8 mouse cellular contexts compared by ENCODE assay signal in genomic region chr19:45783181-45783932, GRCm38 (mm10). TPM values are rescaled to one million over a fixed set of nuclear protein-coding genes. Genes with fewer than 3 reads are reported as not detected.
A peak's percentile ranks its signal among the peaks of the same experiment; 100 is the strongest.
DNase-seq lines count a peak whose midpoint lies in the region; ATAC-seq and TF ChIP-seq lines count a peak whose summit lies in the region.

Gene Mgea5 (minus strand): TSS chr19:45783837.

- ATAC-seq in heart, embryonic 11.5 days (replicated peaks; ENCODE audit: insufficient number of reproducible peaks, low FRiP score, low TSS enrichment) = peak; percentile 97
- ATAC-seq in kidney, embryonic 16.5 days (ENCODE audit: low FRiP score, low TSS enrichment) = peak; percentile 98

- peak within 1 kb of the TSS; percentile 84 for H3K4me2 ChIP-seq in heart, embryonic 11.5 days
- peak within 1 kb of the TSS; percentile 76 for H3K4me2 ChIP-seq in kidney, embryonic 16.5 days (replicated peaks; ENCODE audit: low read depth, low read length)
- peak within 1 kb of the TSS; percentile 88 for H3K4me2 ChIP-seq in myocyte (ENCODE audit: low read depth)

- peaks cover 44% of the 10 kb centered on the region for H3K79me3 ChIP-seq in C2C12 (ENCODE audit: low read depth)

- H3K36me3 ChIP-seq in C2C12 (ENCODE audit: control insufficient read depth, insufficient read depth) (peaks cover 23% of the 10 kb centered on the region), myocyte (ENCODE audit: control insufficient read depth, insufficient read depth) (peaks cover 12% of the 10 kb centered on the region)
- H3K36me3 ChIP-seq in erythroblast, embryonic 14.5 days (ENCODE audit: control insufficient read depth) = peaks cover 34% of the 10 kb centered on the region
- peaks cover 5% of the 10 kb centered on the region for H3K36me3 ChIP-seq in heart, embryonic 11.5 days (ENCODE audit: control insufficient read depth, insufficient read depth, low read length)
- peaks cover 3% of the 10 kb centered on the region for H3K36me3 ChIP-seq in kidney, embryonic 16.5 days (ENCODE audit: insufficient read depth, low read length)
- H3K36me3 ChIP-seq in liver, adult 2 months (ENCODE audit: control insufficient read depth, insufficient read depth, low read length) = peaks cover 3% of the 10 kb centered on the region; the same call in 1 of the 2 replicates
- H3K36me3 ChIP-seq in splenic B cell, adult 2 months (ENCODE audit: control insufficient read depth, insufficient read depth, low read length, poor library complexity, severe bottlenecking) = no peaks in the 10 kb centered on the region

- H3K4me3 ChIP-seq in C2C12 (ENCODE audit: insufficient read depth, poor library complexity, severe bottlenecking) (peak within 1 kb of the TSS; percentile 87), myocyte (peak within 1 kb of the TSS; percentile 85)
- H3K4me3 ChIP-seq in erythroblast, embryonic 14.5 days (replicated peaks) = peak within 1 kb of the TSS; percentile 100
- peak within 1 kb of the TSS; percentile 90 for H3K4me3 ChIP-seq in heart, embryonic 11.5 days (ENCODE audit: low read depth, low read length)
- H3K4me3 ChIP-seq in kidney, embryonic 16.5 days (ENCODE audit: low read length) = peak within 1 kb of the TSS; percentile 97
- H3K4me3 ChIP-seq in liver, adult 2 months (ENCODE audit: insufficient read depth, low read depth, low read length) = peak within 1 kb of the TSS; percentile 99

- H3ac ChIP-seq in C2C12 (ENCODE audit: control insufficient read depth, insufficient read length, low read depth) (peak within 1 kb of the TSS; percentile 89), myocyte (ENCODE audit: control insufficient read depth, insufficient read length) (peak within 1 kb of the TSS; percentile 60)

- H3K9ac ChIP-seq in heart, embryonic 11.5 days (ENCODE audit: low read depth, low read length) = peak within 1 kb of the TSS; percentile 97
- H3K9ac ChIP-seq in kidney, embryonic 16.5 days (replicated peaks; ENCODE audit: low read length) = peak within 1 kb of the TSS; percentile 98
- peak within 1 kb of the TSS; percentile 97 for H3K9ac ChIP-seq in liver, adult 2 months (ENCODE audit: low read depth, low read length)

- peak; percentile 100 for DNase-seq in brain, embryonic 14.5 days (ENCODE audit: low read depth)
- DNase-seq in liver, adult 2 months (ENCODE audit: extremely low read depth, low read depth, low spot score) = peak; percentile 95
- peak; percentile 99 for DNase-seq in splenic B cell, adult 2 months (ENCODE audit: low read depth, low spot score)

- H3K79me2 ChIP-seq in C2C12 (ENCODE audit: control insufficient read depth, insufficient read depth) = peaks cover 49% of the 10 kb centered on the region
- peaks cover 25% of the 10 kb centered on the region for H3K79me2 ChIP-seq in liver, adult 2 months (ENCODE audit: control insufficient read depth, insufficient read depth, low read length)
- H3K79me2 ChIP-seq in myocyte (ENCODE audit: control insufficient read depth, insufficient read depth) = peaks cover 46% of the 10 kb centered on the region

- WGBS in heart, embryonic 11.5 days (ENCODE audit: insufficient replicate concordance) = under 1% methylated on average over 51 of the region's 71 CpGs
- WGBS in kidney, embryonic 16.5 days = under 1% methylated on average over 63 of the region's 71 CpGs
- under 1% methylated on average over 54 of the region's 71 CpGs for WGBS in liver, adult 2 months

- peak; percentile 87 for TF ChIP-seq POLR2A in brain, embryonic 14.5 days (IDR thresholded peaks at IDR 0.05; ENCODE audit: borderline replicate concordance, extremely low read depth, insufficient read depth, insufficient read length, poor library complexity, severe bottlenecking)
- TF ChIP-seq POLR2A in liver, adult 2 months (IDR thresholded peaks at IDR 0.05; ENCODE audit: extremely low read depth, insufficient read depth, low read length) = peak; percentile 87
- TF ChIP-seq POLR2A in myocyte (IDR thresholded peaks at IDR 0.05; ENCODE audit: insufficient read length, low read depth) = peak; percentile 85

- TF ChIP-seq CTCF in C2C12 (IDR thresholded peaks at IDR 0.05; ENCODE audit: control insufficient read depth, insufficient read depth, insufficient read length) = no peak
- no peak for TF ChIP-seq CTCF in brain, embryonic 14.5 days (IDR thresholded peaks at IDR 0.05; ENCODE audit: borderline replicate concordance, extremely low read depth, insufficient read depth, insufficient read length)
- no peak for TF ChIP-seq CTCF in liver, adult 2 months (IDR thresholded peaks at IDR 0.05; ENCODE audit: low read depth, low read length)

- no peaks in the 10 kb centered on the region for H3K27me3 ChIP-seq in C2C12 (ENCODE audit: control insufficient read depth, insufficient read depth, insufficient read length)
- H3K27me3 ChIP-seq in erythroblast, embryonic 14.5 days (ENCODE audit: control insufficient read depth) = no peaks in the 10 kb centered on the region
- no peaks in the 10 kb centered on the region for H3K27me3 ChIP-seq in heart, embryonic 11.5 days (ENCODE audit: control insufficient read depth, insufficient read depth, low read length)
- H3K27me3 ChIP-seq in kidney, embryonic 16.5 days (ENCODE audit: insufficient read depth, low read length) = no peaks in the 10 kb centered on the region
- no peaks in the 10 kb centered on the region for H3K27me3 ChIP-seq in liver, adult 2 months (ENCODE audit: control insufficient read depth, insufficient read depth, low read length)
- H3K27me3 ChIP-seq in myocyte (ENCODE audit: control insufficient read depth, insufficient read depth, insufficient read length) = no peaks in the 10 kb centered on the region
- H3K27me3 ChIP-seq in splenic B cell, adult 2 months (ENCODE audit: control insufficient read depth, insufficient read depth, low read length, poor library complexity, severe bottlenecking) = no peaks in the 10 kb centered on the region

- H3K4me1 ChIP-seq in erythroblast, embryonic 14.5 days (ENCODE audit: control insufficient read depth) = peaks cover 58% of the 10 kb centered on the region
- H3K4me1 ChIP-seq in heart, embryonic 11.5 days (ENCODE audit: control insufficient read depth, insufficient read depth, low read length) = peaks cover 16% of the 10 kb centered on the region
- H3K4me1 ChIP-seq in kidney, embryonic 16.5 days (ENCODE audit: insufficient read depth, low read length) = peaks cover 21% of the 10 kb centered on the region
- peaks cover 4% of the 10 kb centered on the region for H3K4me1 ChIP-seq in liver, adult 2 months (ENCODE audit: control insufficient read depth, insufficient read depth, low read length)

- H3K9me3 ChIP-seq in erythroblast, embryonic 14.5 days (ENCODE audit: control insufficient read depth, low read length) = no peaks in the 10 kb centered on the region
- H3K9me3 ChIP-seq in heart, embryonic 11.5 days (replicated peaks; ENCODE audit: control insufficient read depth, low read length) = no peaks in the 10 kb centered on the region
- no peaks in the 10 kb centered on the region for H3K9me3 ChIP-seq in kidney, embryonic 16.5 days (ENCODE audit: low read length)

- H3K27ac ChIP-seq in heart, embryonic 11.5 days (ENCODE audit: low read depth, low read length) = peak within 1 kb of the TSS; percentile 95
- H3K27ac ChIP-seq in kidney, embryonic 16.5 days (ENCODE audit: low read length) = peak within 1 kb of the TSS; percentile 97
- peak within 1 kb of the TSS; percentile 92 for H3K27ac ChIP-seq in liver, adult 2 months (replicated peaks; ENCODE audit: insufficient read depth, low read depth, low read length)

TF ChIP-seq in C2C12, 6 proteins besides CTCF, POLR2A, EP300 and RAD21:
- TF ChIP-seq MYOD1 (IDR thresholded peaks at IDR 0.05; ENCODE audit: control insufficient read depth, insufficient read length, low read depth) (no peak), MAX (IDR thresholded peaks at IDR 0.05) (peak; percentile 23), USF1 (IDR thresholded peaks at IDR 0.05; ENCODE audit: low read depth) (no peak), MYOG (IDR thresholded peaks at IDR 0.05; ENCODE audit: control insufficient read depth, extremely low read depth, insufficient read length) (no peak), CEBPB (IDR thresholded peaks at IDR 0.05; ENCODE audit: low read depth) (no peak), FOSL1 (IDR thresholded peaks at IDR 0.05; ENCODE audit: insufficient read depth, low read length, poor library complexity, severe bottlenecking) (no peak)

TF ChIP-seq in myocyte, 11 proteins besides CTCF, POLR2A, EP300 and RAD21:
- TF ChIP-seq MYOD1 (IDR thresholded peaks at IDR 0.05; ENCODE audit: control insufficient read depth in 1 of 3, insufficient read length in 2 of 3, low read depth in 2 of 3) (no peak), POLR2AphosphoS2 (IDR thresholded peaks at IDR 0.05; ENCODE audit: insufficient read length, low read depth) (peak; percentile 58), TCF3 (IDR thresholded peaks at IDR 0.05; ENCODE audit: insufficient read length, low read depth) (no peak), E2F4 (IDR thresholded peaks at IDR 0.05; ENCODE audit: insufficient read depth) (peak; percentile 26), REST (IDR thresholded peaks at IDR 0.05; ENCODE audit: insufficient read depth, insufficient read length) (no peak), CEBPB (IDR thresholded peaks at IDR 0.05; ENCODE audit: insufficient read depth, poor library complexity, severe bottlenecking) (no peak), MAX (IDR thresholded peaks at IDR 0.05; ENCODE audit: low read depth) (no peak)

RNA-seq across cellular contexts. Expression of gene Mgea5, which starts in this region (rescaled TPM):
- polyA plus RNA-seq in C2C12 (2012; fragmentation: generic; extraction: Trizol) (12.1 TPM), myocyte (2012; fragmentation: generic; extraction: Trizol) (27.1 TPM)
- 125 and 156 TPM in 2 replicates for polyA plus RNA-seq in brain, embryonic 14.5 days (2012; rRNA removed)
- polyA plus RNA-seq in erythroblast, embryonic 14.5 days (2012) = 1.9 and 2.3 TPM in 2 replicates
- polyA plus RNA-seq in heart, embryonic 11.5 days (2014; fragmentation: Nextera tagmentation; extraction: Ambion mirVana) = 40.2 and 48.3 TPM in 2 replicates
- polyA plus RNA-seq in kidney, embryonic 16.5 days (2015; fragmentation: Nextera tagmentation; extraction: Ambion mirVana) = 42.9 and 52.3 TPM in 2 replicates
- total RNA-seq in liver, adult 2 months (2014; rRNA removed) = 44.3 and 51.1 TPM in 2 replicates
- polyA plus RNA-seq in liver, adult 2 months (2012; rRNA removed) = 9.4 and 11.1 TPM in 2 replicates

Comparison
In these comparisons a context has a peak if more than half of its experiments do, and no peak if none do; other contexts are left out.
1. Peak in every context shown above with its lines: DNase-seq, ATAC-seq, H3K4me3 ChIP-seq and H3K27ac ChIP-seq.